Mouse (Mus musculus) megakaryocyte, embryonic 14.5 days (primary cell): Measurements from ENCODE around the gene Pm20d2.

Experiments used
- FLI1 ChIP-seq: IDR thresholded peaks from 2 replicates; pipeline ENCODE4 v1.6.1; 2012; ENCODE audit warnings: low read length, inconsistent platforms, mixed read lengths
- GATA1 ChIP-seq: IDR thresholded peaks from 3 replicates; pipeline ENCODE4 v1.6.1; 2012; ENCODE audit warnings: mixed read lengths, low read length, inconsistent platforms, borderline replicate concordance

GRCm38 (mm10) chr4:33189735-33190036 is at the start of gene Pm20d2:
- no peak for TF ChIP-seq GATA1
- TF ChIP-seq FLI1, result no peak
